Mouse (Mus musculus): ENCODE results near the gene Serpina3j.
A peak's percentile ranks its signal among the peaks of the same experiment; 100 is the strongest.
"Not testable (repeated sequence)": the region's sequence is repeated elsewhere in the genome, so short reads cannot be mapped to it uniquely, and the experiment has no call there.

Gene Serpina3j

DNA sequence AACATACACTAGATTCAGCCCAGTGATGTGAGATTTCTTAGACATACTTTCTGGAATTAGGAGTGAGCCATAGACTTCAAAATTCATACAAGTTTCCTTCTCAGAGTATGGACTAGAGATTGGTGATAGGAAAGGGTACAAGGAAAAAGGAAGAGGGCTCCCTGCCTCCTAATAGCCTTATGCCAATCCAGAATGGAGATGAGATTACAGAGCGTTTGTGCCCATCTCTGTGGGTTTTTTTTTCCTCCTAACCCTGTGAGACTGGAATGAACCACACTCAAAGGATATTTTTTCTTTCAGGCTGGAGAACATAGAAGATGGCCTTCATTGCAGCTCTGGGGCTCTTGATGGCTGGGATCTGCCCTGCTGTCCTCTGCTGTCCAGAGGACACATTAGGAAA, at the start of gene Serpina3j:
TSS of gene Serpina3j (plus strand) at position 301 of the 400 bp plus-strand sequence.
- DNase-seq (ENCODE audit: inconsistent ontology term): no peak

DNA sequence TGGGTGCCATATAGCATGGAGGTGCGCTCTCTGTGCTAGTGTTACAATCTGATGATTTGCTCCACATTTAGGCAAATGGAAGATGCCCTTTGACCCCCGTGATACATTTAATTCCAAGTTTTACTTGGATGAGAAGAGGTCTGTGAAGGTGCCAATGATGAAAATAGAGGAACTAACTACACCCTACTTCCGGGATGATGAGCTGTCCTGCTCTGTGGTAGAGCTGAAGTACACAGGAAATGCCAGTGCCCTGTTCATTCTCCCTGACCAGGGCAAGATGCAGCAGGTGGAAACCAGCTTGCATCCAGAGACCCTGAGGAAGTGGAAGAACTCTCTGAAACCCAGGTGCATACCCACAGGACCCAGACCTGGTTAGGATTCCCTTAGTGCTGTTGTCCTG, 48.0 kb upstream of the Serpina3j start:
- no peak for DNase-seq (ENCODE audit: inconsistent ontology term)

DNA sequence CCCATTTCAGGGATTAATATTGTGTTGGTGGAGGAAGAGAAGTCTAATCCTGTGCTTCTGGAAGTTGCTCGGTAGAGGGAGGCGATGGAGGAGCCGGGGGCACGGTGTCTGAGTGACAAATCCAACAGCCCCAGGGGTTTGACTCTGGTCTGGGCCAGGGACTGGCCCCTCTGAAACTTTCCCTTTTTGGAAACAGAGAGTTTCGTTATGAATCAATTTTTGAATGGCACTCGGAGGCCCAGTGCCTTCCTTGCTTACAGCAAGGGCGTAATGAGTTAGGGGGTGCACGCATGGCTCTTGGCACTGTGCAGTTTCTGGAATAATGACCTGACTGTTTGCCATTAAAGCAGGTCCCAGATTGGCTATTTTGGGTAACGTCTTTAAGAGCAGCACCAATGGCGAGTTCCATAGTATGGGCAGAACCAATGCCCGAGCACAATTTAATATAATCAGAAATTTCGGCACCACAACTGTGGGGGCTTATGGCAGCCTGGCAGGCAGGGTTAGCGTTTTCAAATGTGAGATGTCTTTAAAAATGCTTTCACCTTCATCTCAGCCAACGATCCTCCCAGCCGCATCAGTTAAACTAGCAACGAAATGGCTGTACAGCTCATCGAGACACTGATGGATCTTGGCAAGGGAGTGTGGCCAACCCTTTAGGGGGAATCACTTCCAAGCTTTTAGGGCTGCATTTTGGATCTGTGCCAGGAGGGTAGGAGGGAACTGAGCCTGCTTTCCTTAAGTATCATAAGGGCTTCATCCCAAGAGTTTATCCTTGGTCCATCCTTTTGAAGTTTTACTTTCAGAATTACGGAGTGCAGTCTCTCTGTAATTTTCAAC, 35.9 kb upstream of the Serpina3j start:
- DNase-seq (ENCODE audit: inconsistent ontology term): no peak

DNA sequence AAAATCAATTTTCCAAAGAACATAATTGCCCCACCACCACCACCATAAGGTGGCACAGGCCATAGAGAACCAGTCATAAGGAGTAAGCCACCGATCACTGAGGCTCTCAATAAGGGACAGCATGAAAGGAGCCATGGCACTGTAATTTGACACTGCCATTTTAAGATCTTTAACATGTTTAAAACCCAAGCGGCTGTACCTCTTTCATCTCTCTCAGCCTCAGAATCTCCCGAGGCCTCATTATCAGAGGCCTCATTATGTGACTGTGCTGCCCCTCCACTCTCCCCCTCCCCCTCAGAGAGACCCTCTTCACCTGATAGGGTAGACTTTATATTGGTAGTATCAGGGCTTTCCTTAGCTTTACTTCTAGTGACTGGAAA, 35.3 kb upstream of the Serpina3j start:
- no peak for DNase-seq (ENCODE audit: inconsistent ontology term)

DNA sequence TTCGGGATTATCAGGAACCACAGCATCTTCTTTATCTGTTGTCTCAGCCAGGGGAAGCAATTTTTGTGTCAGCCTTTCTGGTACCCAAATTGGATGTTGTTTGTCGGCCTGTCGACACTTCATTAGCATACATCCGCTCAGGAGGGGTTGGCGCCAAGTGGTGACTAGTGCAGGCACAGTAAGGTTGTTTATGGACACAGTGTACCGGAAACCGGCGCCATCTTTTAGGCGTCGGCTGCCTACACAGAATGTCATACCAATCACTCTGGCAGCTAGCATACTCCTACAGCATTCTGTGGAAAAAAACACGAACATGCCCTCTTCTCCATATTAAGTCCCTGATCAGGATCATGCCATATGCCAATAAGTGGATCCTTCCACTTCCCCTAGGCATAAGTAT, 31.0 kb upstream of the Serpina3j start:
- no peak for DNase-seq (ENCODE audit: inconsistent ontology term)

GRCm38 (mm10) chr12:104288336-104288735, 26.0 kb upstream of the Serpina3j start:
- DNase-seq (ENCODE audit: inconsistent ontology term): no peak

DNA sequence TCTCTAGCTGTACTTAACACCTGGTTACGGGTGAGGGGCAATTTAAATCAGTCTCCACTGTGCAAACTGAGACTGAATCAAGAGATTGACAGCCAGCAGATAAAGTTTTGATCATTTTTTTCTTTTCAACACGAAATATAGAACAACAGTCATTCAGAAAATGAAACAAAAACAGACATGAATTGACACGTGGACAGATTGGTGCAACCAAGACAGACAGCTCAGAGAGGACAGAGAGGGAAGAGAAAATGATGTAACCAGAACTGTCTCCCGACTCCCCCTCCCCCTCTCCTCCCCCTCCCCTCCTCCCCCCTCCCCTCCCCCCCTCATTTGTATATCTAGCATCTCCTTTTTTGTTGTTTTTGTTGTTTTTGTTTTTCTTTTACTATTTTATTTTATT, 24.5 kb upstream of the Serpina3j start:
- DNase-seq (ENCODE audit: inconsistent ontology term): no peak

GRCm38 (mm10) chr12:104293963-104294362, 20.4 kb upstream of the Serpina3j start:
- DNase-seq (ENCODE audit: inconsistent ontology term): no peak

GRCm38 (mm10) chr12:104298049-104298448, 16.3 kb upstream of the Serpina3j start:
- DNase-seq (ENCODE audit: inconsistent ontology term): no peak

DNA sequence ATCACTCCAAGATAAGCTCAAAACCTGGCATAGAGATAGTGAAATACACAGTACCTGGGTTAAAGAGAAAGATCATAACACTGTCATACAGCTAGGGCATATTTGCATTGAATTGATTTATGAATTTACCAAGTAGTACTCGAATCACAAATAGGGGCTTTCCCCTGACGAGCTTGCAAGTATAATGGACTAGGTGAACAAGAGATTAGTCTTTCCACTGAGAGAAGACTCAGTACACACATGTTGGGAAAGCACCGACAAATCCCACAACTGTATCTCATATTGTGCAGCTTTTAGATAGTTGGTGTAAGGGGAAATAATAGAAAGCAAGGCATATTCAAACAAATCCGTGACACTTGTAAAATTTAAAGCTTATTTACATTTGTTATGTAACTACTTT, 8.4 kb upstream of the Serpina3j start:
- DNase-seq (ENCODE audit: inconsistent ontology term): no peak

DNA sequence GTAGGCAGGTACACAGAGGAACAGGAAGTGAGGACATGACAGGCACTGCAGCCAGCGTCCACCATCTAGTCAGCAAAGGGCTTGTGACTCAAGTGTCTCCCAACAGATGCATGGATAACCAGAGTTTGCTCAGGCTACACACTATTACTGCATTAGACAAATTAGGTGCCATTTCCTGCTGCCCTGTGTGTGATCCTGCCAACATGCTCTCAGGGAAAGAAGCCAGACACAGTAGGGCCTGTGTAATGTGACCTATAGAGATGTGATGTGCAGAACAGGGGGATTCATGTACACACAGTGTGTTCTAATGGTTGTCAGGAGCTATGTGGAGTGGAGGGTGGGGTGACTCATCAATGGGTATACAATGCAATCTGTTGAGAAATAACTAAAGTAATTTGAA, 8.1 kb downstream of the Serpina3j start:
- peak; percentile 0 for DNase-seq (ENCODE audit: inconsistent ontology term)

- DNase-seq (ENCODE audit: inconsistent ontology term): no peak
These were observed 17.3 kb downstream of the Serpina3j start for GRCm38 (mm10) chr12:104331701-104332100.

- not testable (repeated sequence) for DNase-seq (ENCODE audit: inconsistent ontology term)
These were observed 22.5 kb downstream of the Serpina3j start for GRCm38 (mm10) chr12:104336873-104337272.

DNA sequence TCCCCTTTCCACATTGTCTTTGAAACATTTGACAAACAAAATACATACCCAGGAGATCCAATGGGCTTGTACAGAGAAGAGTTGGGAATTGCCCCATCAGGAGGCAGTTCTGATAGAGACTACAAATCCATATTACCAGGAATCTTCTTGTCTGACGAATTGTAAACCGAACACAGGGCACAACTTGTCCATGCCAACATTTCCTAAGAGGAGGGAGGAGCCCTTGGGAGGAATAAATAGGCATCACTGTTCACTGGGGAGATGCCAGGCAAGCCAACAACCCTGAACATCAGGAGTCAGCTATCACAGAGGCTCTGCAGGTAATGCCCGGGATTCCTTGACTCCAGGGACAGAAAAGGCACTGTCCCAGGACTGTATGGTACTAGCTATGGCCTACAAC, 23.9 kb downstream of the Serpina3j start, which contains the start of the genes Serpina3k and Serpina3m:
TSS of gene Serpina3k (plus strand) at position 261 of the 400 bp plus-strand sequence.
TSS of gene Serpina3m (plus strand) at position 261 of the 400 bp plus-strand sequence.
- DNase-seq (ENCODE audit: inconsistent ontology term): not testable (repeated sequence)

- DNase-seq (ENCODE audit: inconsistent ontology term): no peak
These were observed 24.4 kb downstream of the Serpina3j start for GRCm38 (mm10) chr12:104338705-104339104.

- not testable (repeated sequence) for DNase-seq (ENCODE audit: inconsistent ontology term)
These were observed 28.1 kb downstream of the Serpina3j start for GRCm38 (mm10) chr12:104342489-104342888.

DNA sequence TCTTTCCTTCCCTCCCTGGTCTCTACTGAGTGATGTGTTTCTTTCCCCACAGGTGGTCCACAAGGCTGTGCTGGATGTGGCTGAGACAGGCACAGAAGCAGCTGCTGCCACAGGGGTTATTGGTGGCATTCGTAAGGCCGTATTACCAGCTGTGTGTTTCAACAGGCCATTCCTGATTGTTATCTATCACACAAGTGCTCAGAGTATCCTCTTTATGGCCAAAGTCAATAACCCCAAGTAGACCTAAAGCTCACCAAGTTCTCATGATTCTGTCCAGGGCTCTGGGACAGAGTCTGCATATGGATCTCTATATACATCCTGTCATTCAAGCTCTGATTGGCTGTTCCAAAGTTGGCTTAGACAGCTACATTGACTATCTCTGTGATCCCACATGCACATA, 30.8 kb downstream of the Serpina3j start:
- no peak for DNase-seq (ENCODE audit: inconsistent ontology term)

DNA sequence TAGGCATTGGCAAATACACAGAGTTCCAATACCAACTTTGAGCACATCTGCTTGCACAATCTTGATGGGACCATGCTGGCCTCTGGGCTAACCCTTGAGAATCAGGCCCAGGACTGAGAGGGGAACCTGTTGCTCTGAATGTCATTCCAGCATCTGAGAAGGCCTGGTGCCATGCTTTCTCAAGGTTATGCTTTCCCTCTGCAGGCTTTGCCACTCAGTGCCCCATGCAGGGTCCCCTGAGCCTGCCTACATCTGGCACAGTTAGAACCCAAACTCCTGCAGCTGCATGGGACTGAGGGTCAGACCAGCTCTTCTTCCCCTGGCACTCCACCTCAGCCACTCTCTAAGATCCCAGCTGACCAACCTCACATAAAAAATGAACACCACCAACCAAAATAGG, 31.4 kb downstream of the Serpina3j start:
- DNase-seq (ENCODE audit: inconsistent ontology term): no peak

DNA sequence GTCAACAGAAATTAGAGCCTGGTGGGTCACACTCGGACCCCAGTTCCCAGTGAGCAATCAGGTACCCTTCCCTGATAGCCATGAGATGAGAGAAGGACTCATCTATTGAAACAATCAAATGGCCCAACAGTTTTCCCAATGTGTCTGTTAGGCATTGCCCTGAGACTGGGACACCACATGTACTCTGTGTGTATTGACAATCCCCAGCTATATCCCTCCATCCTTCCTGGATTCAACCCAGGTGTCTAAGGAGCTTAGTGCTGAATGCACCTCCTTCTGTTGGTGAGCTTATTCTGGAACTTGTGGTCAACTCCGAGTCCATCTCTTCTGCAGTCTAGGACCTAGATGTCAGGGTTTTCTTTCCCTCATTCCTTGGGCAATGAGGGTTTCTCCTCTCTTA, 32.7 kb downstream of the Serpina3j start:
- DNase-seq (ENCODE audit: inconsistent ontology term): no peak

- peak; percentile 40 for DNase-seq (ENCODE audit: inconsistent ontology term)
These were observed 37.5 kb downstream of the Serpina3j start for GRCm38 (mm10) chr12:104351812-104352211.

DNA sequence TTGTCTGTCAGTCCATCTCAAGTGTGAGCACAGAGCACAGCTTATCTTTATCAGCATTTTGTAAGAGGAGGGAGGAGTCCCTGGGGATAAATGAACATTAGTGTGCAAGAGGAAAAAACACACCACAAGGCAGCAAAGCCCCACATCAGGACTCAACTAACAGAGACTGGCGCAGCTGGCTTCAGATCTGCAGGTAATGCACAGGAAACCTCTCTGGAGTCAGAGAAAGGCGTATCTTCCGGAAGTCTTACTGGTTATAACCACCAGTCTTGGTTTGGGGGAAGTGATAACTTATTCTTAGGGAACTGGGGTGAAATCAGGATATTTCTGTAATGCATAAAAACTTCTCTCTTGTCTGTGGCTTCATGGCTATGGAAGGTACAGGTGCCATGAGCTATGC, 41.7 kb downstream of the Serpina3j start:
- DNase-seq (ENCODE audit: inconsistent ontology term): no peak

- DNase-seq (ENCODE audit: inconsistent ontology term): no peak
These were observed 55.6 kb downstream of the Serpina3j start for GRCm38 (mm10) chr12:104369986-104370385.
